Mouse (Mus musculus) liver, embryonic 14.5 days (tissue): ENCODE data around the gene Psmd3.

ENCODE experiments used
- CTCF ChIP-seq: IDR thresholded peaks from 2 replicates; pipeline ENCODE4 v1.5.1; 2016; ENCODE audit warnings: antibody characterized with exemption, low read depth, control low read depth
- EP300 ChIP-seq: IDR thresholded peaks from 2 replicates; pipeline ENCODE4 v1.6.1; 2016; ENCODE audit warnings: antibody characterized with exemption, low read depth

DNA sequence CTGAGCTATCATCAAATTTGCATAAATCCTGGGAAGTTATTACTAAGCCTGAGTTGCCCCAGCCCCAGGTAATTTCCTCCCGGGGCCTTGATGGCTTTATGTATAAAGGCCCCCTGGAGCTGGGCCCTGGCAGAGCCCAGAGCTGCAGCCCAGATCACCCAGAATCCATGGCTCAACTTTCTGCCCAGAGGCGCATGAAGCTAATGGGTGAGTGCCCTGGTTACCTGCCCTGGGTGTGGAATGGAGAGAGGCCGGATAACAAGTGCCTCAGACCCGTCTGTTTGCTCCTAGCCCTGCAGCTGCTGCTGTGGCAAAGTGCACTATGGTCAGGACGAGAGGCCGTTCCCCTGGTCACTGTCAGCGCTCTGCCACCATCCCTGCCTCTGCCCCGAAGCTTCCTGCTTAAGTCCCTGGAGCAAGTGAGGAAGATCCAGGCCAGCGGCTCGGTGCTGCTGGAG, 18.9 kb downstream of the Psmd3 start, which contains the start of gene Csf3:
- TF ChIP-seq CTCF: no peak
- no peak for TF ChIP-seq EP300
